Mouse (Mus musculus) thymus, postnatal 14 days (tissue): ENCODE measurements around the gene Zfp566.
A peak's percentile ranks its signal among the peaks of the same experiment; 100 is the strongest.
"Not testable (repeated sequence)": the region's sequence is repeated elsewhere in the genome, so short reads cannot be mapped to it uniquely, and the experiment has no call there.

Source experiments
- DNase-seq: peaks from one replicate; pipeline ENCODE4 v3.0.0; 2021

Gene Zfp566

DNA sequence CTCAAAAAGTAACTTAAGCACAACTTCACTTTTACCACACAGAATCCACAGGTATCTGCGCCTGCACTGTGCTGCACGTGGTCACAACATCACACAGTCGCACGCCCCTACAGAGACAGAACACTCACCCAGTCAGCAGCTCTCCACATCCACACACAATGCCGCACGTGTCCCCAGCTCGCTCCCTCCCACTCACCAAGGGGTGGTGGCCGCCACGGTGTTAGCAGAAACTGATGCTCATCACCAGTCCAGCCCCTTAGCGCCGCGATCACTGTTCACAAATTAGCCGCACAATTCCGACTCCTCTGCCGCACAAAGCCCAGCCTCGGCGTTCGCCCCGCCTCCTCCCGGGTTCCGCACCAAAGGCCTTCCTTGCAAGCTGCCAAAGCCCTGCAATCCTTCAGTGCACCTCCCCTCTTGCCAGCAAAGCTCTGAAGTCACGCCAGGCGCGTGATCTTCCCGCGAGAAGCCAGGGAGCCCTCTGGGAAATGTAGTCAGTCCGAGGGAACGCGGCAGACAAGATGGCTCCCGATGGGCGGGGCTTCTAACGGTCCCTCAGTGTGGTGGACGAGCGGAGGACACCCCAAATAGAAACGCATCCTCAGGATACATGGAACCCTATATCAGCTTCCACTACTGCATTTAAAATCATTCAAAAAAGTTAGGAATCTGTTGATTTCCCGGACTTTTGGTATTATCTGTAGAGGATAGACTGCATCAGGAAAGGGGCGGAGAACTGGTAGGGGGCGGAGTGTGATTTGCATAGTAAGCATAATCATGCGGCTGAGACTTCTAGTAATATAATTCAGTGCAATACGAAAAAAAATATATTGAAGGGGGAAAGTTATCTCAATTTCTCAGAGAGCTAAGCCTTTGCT is at the start of gene Zfp566, which contains the start of gene Gm26920:
Zfp566 (minus strand) TSS at position 436 of the 878 bp plus-strand sequence.
Gm26920 (minus strand) TSS at position 319 of the 878 bp plus-strand sequence.
- peak; percentile 95 for DNase-seq

- no peak for DNase-seq
Measured at GRCm38 (mm10) chr7:30136826-30137225, 46.5 kb upstream of the Zfp566 start.

- DNase-seq, result no peak
Measured at GRCm38 (mm10) chr7:30132396-30132795, 42.1 kb upstream of the Zfp566 start.

DNA sequence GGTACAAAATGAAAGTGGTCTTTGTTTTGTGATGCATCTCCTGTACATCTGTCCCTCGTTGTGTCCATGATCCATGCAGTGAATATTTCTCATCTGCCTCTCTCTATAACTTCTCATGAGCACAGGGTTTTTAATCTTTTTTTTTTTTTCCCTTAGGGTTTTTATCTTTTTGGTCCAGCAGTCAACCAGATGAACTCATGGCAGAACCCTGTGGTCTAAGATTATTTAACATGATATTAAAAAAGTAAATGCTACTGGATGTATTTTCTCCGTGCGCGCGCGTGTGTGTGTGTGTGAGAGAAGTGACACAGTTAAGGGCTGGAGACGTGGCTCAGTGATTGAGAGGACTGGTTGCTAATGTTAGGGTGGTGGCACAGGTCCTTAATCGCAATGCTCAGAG is 39.6 kb upstream of the Zfp566 start:
- DNase-seq, result no peak

DNA sequence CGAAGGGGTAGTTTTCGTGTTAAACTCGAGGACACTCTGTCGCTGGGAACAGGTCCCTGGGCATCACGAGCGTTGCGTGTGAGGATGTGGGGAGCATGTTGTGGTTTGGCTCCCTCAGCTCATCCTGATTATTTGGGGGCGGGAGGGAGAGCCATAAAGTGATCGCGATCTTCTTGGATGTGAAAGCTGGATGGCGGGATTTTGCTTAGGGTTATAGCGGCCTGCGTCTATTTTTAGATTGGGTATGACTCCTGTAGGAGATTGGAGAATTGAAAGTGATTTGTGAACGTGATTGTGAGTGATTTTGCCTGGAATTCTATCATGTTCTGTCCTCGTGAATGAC is 31.8 kb upstream of the Zfp566 start:
- no peak for DNase-seq

- DNase-seq, result peak; percentile 94
Measured at GRCm38 (mm10) chr7:30121308-30122187, 31.2 kb upstream of the Zfp566 start, which contains the start of gene Zfp382. Zfp382 (plus strand) TSS chr7:30121942.

DNA sequence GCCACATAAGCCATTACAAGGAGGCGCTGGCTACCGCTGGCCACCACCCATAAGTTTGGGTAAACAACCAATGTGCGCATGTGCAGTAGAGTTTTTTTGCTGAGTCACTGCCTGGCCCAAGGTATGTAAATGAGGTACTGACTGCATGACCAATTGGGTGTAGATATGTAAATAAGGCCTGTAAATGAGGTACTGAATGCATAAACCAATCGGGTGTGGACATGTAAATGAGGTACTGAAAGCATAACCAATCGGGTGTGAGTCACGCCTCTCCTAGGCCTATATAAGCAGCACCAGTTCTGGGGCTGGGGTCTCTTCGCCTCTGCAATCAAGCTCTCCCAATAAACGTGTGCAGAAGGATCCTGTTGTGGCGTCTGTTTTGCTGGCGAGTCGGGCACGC is 27.6 kb upstream of the Zfp566 start:
- not testable (repeated sequence) for DNase-seq

- DNase-seq, result no peak
Measured at GRCm38 (mm10) chr7:30116076-30116475, 25.7 kb upstream of the Zfp566 start.

GRCm38 (mm10) chr7:30099297-30099696 is 9.0 kb upstream of the Zfp566 start:
- DNase-seq, result peak; percentile 81

GRCm38 (mm10) chr7:30095551-30096125 is 5.3 kb upstream of the Zfp566 start:
- DNase-seq, result no peak

DNA sequence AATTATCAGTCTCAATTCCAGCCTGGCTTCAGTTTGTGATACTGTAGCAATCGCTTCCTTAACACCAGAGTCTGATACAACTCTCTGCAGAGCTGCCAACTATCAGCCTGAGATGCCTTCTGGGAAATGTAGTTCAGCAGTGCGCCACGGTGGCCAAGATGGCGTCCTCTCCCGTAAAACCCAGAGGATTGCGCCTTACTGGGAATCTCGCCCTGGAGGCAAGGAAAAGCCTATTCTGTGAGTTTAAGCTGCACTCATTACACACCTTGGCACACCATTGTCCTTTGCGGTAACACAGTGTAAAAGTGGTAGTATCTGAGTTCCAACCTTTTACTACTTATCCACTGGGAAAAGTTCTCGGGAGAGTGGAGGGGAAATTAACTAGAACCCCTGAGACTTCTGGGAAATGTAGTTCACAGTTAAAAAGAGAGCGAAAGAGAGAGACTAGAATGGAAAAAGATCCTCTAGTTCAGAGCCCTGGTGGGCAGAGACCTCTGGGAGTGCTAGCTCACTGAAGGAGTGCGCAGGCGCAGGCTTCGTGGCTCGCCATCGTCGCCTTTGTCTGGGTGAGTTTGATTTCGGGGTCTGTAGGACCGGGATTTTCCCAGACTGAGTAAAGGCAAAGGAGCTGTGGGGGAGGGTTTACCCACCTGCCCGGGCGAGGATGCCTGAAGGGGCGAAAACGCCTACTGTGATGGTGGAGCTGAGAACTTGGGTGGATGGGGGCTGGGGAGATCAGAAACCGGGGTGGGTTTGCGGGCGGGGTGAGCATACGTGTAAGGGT is 4.5 kb upstream of the Zfp566 start, which contains the start of gene Zfp260:
Zfp260 (plus strand) TSS at position 132 of the 784 bp plus-strand sequence.
- DNase-seq, result peak; percentile 92

GRCm38 (mm10) chr7:30093918-30094415 is 3.6 kb upstream of the Zfp566 start:
- DNase-seq, result peak; percentile 16

- no peak for DNase-seq
Measured at GRCm38 (mm10) chr7:30092666-30093065, 2.3 kb upstream of the Zfp566 start.

DNA sequence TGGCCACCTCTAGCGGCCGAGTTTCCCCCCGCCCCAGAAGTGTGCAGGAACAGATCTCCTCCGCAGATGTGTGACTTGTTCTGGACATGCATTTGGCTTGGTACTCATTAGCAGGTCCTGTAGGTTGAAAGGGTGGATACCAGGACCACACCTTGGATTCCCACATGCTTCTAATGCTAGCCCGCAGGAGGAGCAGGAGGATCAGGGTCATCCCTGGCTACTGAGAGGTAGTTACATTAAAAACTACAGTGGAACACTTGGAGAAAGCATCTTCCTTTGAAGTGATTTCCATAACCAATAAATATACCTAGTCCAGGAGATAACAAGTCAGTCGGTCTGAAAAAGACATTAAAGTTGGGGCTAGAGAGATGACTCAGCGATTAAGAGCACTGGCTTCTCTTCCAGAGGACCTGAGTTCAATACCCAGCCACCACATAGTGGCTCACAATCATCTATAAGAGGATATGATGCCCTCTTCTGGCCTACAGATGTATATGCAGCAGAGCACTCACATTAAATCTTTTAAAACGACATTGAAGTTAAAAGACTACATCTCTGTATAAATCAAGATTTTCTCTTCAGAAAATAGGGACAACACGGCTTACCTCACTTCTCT is 751 bp upstream of the Zfp566 start:
- no peak for DNase-seq

- peak; percentile 15 for DNase-seq
Measured at GRCm38 (mm10) chr7:30089405-30089804, 922 bp downstream of the Zfp566 start.

GRCm38 (mm10) chr7:30086524-30086923 is 3.8 kb downstream of the Zfp566 start:
- no peak for DNase-seq

- peak; percentile 93 for DNase-seq
Measured at GRCm38 (mm10) chr7:30072146-30073028, 17.9 kb downstream of the Zfp566 start, which contains the start of gene Zfp82. Zfp82 (minus strand) TSS chr7:30072900.

DNA sequence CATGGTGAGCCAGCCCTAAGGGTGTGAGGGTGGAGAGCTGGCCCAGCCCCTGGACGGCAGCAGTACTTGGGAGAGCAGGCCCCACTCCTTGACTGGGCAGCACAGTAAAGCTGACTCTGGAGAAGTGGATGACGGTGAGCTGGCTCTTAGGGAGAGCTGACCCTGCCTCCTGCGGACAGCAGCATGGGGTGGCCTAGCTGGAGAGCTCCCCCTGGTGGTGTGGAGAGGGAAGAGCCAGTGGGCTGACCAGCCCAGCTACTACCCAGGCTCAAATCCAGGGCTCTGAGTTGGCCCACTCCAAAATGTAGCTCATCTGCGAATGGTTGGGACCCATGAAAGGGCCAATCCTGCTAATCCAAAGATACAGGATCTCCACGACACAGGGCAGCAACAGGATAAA is 25.7 kb downstream of the Zfp566 start:
- no peak for DNase-seq

DNA sequence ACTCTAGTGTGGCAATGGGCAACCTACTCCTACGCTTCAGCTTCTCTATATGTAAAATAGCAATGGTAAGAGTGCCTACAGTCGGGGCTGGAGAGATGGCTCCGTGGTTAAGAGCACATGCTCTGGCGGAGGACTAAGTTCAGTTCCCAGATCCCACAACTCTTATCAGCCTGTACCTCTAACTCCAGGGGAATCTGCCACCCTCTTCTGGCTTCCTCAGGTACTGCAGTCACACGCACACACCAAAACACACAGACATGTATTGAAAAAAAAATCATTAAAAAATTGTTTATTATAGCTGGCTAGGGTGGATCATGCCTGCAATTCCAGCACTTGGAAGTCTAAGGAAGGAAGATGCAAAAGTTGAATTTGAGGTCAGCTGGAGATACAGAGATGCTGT is 27.8 kb downstream of the Zfp566 start:
- peak; percentile 40 for DNase-seq

DNA sequence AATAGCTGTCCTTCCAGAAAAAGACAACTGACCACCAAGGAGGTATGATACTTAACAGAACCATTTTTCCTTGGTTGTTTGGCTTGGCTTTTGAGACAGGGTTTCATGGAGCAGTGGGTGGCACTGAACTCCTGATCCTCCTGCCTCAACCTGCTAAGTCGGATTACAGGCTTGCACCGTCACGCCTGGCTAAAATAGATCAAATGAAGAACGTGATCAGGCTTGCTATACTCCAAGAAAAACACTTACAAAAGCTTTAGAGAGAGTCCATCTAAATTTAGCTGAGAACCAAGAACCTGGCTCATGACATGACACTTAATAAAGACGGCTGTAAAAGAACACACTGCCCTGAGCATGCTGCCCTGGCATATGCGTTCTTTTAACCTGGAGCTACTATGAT is 30.0 kb downstream of the Zfp566 start:
- no peak for DNase-seq
